Mouse (Mus musculus) c-Kit-positive CD71-positive TER-119-positive erythroid progenitor cells, embryonic 14.5 days (primary cell): ENCODE results near the gene Slc7a6.

Experiments
- DNase-seq: peaks from one replicate; pipeline ENCODE4 v3.0.0-alpha.2; 2013; ENCODE audit warnings: low spot score

The Slc7a6 gene

GRCm38 (mm10) chr8:106168356-106169016 lies at the start of gene Slc7a6:
Slc7a6 (plus strand) TSS chr8:106168857.
- peak; percentile 69 for DNase-seq

GRCm38 (mm10) chr8:106123443-106123842 lies 45.2 kb upstream of the Slc7a6 start:
- no peak for DNase-seq

GRCm38 (mm10) chr8:106126055-106126454 lies 42.6 kb upstream of the Slc7a6 start:
- DNase-seq, result no peak

- no peak for DNase-seq
These were observed 41.6 kb upstream of the Slc7a6 start for GRCm38 (mm10) chr8:106127054-106127453.

- no peak for DNase-seq
These were observed 40.7 kb upstream of the Slc7a6 start for GRCm38 (mm10) chr8:106127882-106128410.

- no peak for DNase-seq
These were observed 39.3 kb upstream of the Slc7a6 start for GRCm38 (mm10) chr8:106129232-106129930.

- no peak for DNase-seq
These were observed 38.7 kb upstream of the Slc7a6 start for GRCm38 (mm10) chr8:106129997-106130396.

GRCm38 (mm10) chr8:106130505-106130904 lies 38.2 kb upstream of the Slc7a6 start:
- no peak for DNase-seq

GRCm38 (mm10) chr8:106131021-106131420 lies 37.6 kb upstream of the Slc7a6 start:
- no peak for DNase-seq

GRCm38 (mm10) chr8:106131488-106132222 lies 37.0 kb upstream of the Slc7a6 start:
- DNase-seq, result no peak

GRCm38 (mm10) chr8:106132356-106132755 lies 36.3 kb upstream of the Slc7a6 start:
- no peak for DNase-seq

GRCm38 (mm10) chr8:106133526-106133925 lies 35.1 kb upstream of the Slc7a6 start:
- DNase-seq, result no peak

- no peak for DNase-seq
These were observed 34.7 kb upstream of the Slc7a6 start for GRCm38 (mm10) chr8:106133946-106134345.

- no peak for DNase-seq
These were observed 33.7 kb upstream of the Slc7a6 start for GRCm38 (mm10) chr8:106134751-106135571.

GRCm38 (mm10) chr8:106135672-106136071 lies 33.0 kb upstream of the Slc7a6 start:
- no peak for DNase-seq

GRCm38 (mm10) chr8:106136156-106137130 lies 32.2 kb upstream of the Slc7a6 start, which contains the start of gene Esrp2:
Esrp2 (minus strand) TSS chr8:106136974.
- DNase-seq, result no peak

GRCm38 (mm10) chr8:106137218-106137905 lies 31.3 kb upstream of the Slc7a6 start:
- DNase-seq, result no peak

GRCm38 (mm10) chr8:106137906-106138477 lies 30.7 kb upstream of the Slc7a6 start:
- no peak for DNase-seq

- no peak for DNase-seq
These were observed 30.0 kb upstream of the Slc7a6 start for GRCm38 (mm10) chr8:106138616-106139015.

- DNase-seq, result no peak
These were observed 28.5 kb upstream of the Slc7a6 start for GRCm38 (mm10) chr8:106140191-106140590.
